Mouse (Mus musculus) adrenal gland, adult 2 months (tissue): ENCODE measurements at regions not wholly inside any gene's neighbourhood (a gene's known extent, or its start where the extent isn't known, plus 50 kb on each side); places are given as distances from the start of the nearest gene placed in this dataset.
A peak's percentile ranks its signal among the peaks of the same experiment; 100 is the strongest.

Experiments used
- DNase-seq: peaks from one replicate; pipeline ENCODE4 v3.0.0; 2021

GRCm38 (mm10) chr12:70714281-70714679 lies 111.0 kb upstream of the Frmd6 start:
- no peak for DNase-seq

- DNase-seq, result no peak
Observed at GRCm38 (mm10) chr12:70715836-70716235, 109.5 kb upstream of the Frmd6 start.

- DNase-seq, result no peak
Observed at GRCm38 (mm10) chr12:70718602-70719001, 106.7 kb upstream of the Frmd6 start.

- DNase-seq, result no peak
Observed at GRCm38 (mm10) chr12:70719255-70719654, 106.1 kb upstream of the Frmd6 start.

GRCm38 (mm10) chr12:70720178-70720894 lies 105.0 kb upstream of the Frmd6 start:
- DNase-seq, result no peak

- peak; percentile 64 for DNase-seq
Observed at GRCm38 (mm10) chr12:70725326-70725725, 100.0 kb upstream of the Frmd6 start.

- DNase-seq, result no peak
Observed at GRCm38 (mm10) chr12:70727496-70728259, 97.6 kb upstream of the Frmd6 start.

GRCm38 (mm10) chr12:70728407-70728806 lies 96.9 kb upstream of the Frmd6 start:
- DNase-seq, result no peak

GRCm38 (mm10) chr12:70729961-70730360 lies 95.4 kb upstream of the Frmd6 start:
- DNase-seq, result peak; percentile 58

GRCm38 (mm10) chr12:70731498-70731897 lies 93.8 kb upstream of the Frmd6 start:
- no peak for DNase-seq

GRCm38 (mm10) chr12:70732591-70732990 lies 92.7 kb upstream of the Frmd6 start:
- no peak for DNase-seq

- DNase-seq, result no peak
Observed at GRCm38 (mm10) chr12:70738554-70738953, 86.8 kb upstream of the Frmd6 start.

- DNase-seq, result peak; percentile 47
Observed at GRCm38 (mm10) chr12:70739316-70739715, 86.0 kb upstream of the Frmd6 start.

GRCm38 (mm10) chr12:70739766-70740165 lies 85.5 kb upstream of the Frmd6 start:
- no peak for DNase-seq

GRCm38 (mm10) chr12:70742836-70743235 lies 82.5 kb upstream of the Frmd6 start:
- peak; percentile 69 for DNase-seq

- peak; percentile 52 for DNase-seq
Observed at GRCm38 (mm10) chr12:70745681-70746080, 79.6 kb upstream of the Frmd6 start.

GRCm38 (mm10) chr12:70749651-70750050 lies 75.7 kb upstream of the Frmd6 start:
- DNase-seq, result peak; percentile 73

GRCm38 (mm10) chr12:70750651-70751578 lies 74.4 kb upstream of the Frmd6 start:
- no peak for DNase-seq

- no peak for DNase-seq
Observed at GRCm38 (mm10) chr12:70752266-70752910, 72.9 kb upstream of the Frmd6 start.

- no peak for DNase-seq
Observed at GRCm38 (mm10) chr12:70752911-70753290, 72.4 kb upstream of the Frmd6 start.

GRCm38 (mm10) chr12:70753458-70753857 lies 71.9 kb upstream of the Frmd6 start:
- DNase-seq, result no peak

- no peak for DNase-seq
Observed at GRCm38 (mm10) chr12:70758080-70758479, 67.2 kb upstream of the Frmd6 start.
